Mouse (Mus musculus) forebrain, postnatal 0 days (tissue): ENCODE measurements around the gene Ube3b. TPM values are rescaled to one million over a fixed set of nuclear protein-coding genes. Genes with fewer than 3 reads are reported as not detected.

ENCODE experiments used
- ATAC-seq: fragments of 200-750 bp; cut with Nextera tagmentation; 2 replicates; pipeline ENCODE4 v1.8.0; 2017; ENCODE audit warnings: mild to moderate bottlenecking, moderate library complexity
- DNase-seq: peaks from one replicate; pipeline ENCODE4 v3.0.0-alpha.2; 2015
- H3K27ac ChIP-seq: fragments of 300-500 bp; sonication (generic); 2 replicates; pipeline ENCODE4 v1.5.1; 2014; ENCODE audit warnings: low read depth, mild to moderate bottlenecking, antibody characterized with exemption, low read length, moderate library complexity, mixed read lengths
- H3K27me3 ChIP-seq: fragments of 300-500 bp; sonication (generic); 2 replicates; pipeline ENCODE4 v1.6.1; 2014; ENCODE audit warnings: mild to moderate bottlenecking, low read length, mixed read lengths; ENCODE audit not compliant: insufficient read depth
- H3K36me3 ChIP-seq: fragments of 300-500 bp; sonication (generic); 2 replicates; pipeline ENCODE4 v1.6.1; 2014; ENCODE audit warnings: mild to moderate bottlenecking, moderate library complexity; ENCODE audit not compliant: insufficient read depth
- H3K4me1 ChIP-seq: fragments of 300-500 bp; sonication (generic); 2 replicates; pipeline ENCODE4 v1.6.1; 2014; ENCODE audit warnings: antibody characterized with exemption; ENCODE audit not compliant: insufficient read depth
- H3K4me2 ChIP-seq: fragments of 300-500 bp; sonication (generic); 2 replicates; pipeline ENCODE4 v1.6.1; 2014; ENCODE audit warnings: low read depth, mild to moderate bottlenecking, moderate library complexity
- H3K4me3 ChIP-seq: fragments of 300-500 bp; sonication (generic); 2 replicates; pipeline ENCODE4 v1.5.1; 2014; ENCODE audit warnings: low read depth, low read length, mixed read lengths
- H3K9ac ChIP-seq: fragments of 300-500 bp; sonication (generic); 2 replicates; pipeline ENCODE4 v1.6.1; 2014; ENCODE audit warnings: mild to moderate bottlenecking
- H3K9me3 ChIP-seq: fragments of 300-500 bp; sonication (generic); 2 replicates; pipeline ENCODE4 v1.6.1; 2016; ENCODE audit warnings: low read length
- CTCF ChIP-seq: sonication (generic); IDR thresholded peaks from 2 replicates; pipeline ENCODE4 v1.5.1; 2016; ENCODE audit warnings: antibody characterized with exemption, control low read depth, low read depth
- WGBS: fragments of 180-500 bp; shearing (Covaris S2); extraction: QIAGEN DNeasy Blood & Tissue Kit; methylation state at CpG from one replicate; pipeline ENCODE4 v1.1.7; 2014; 5-methylcytosine and 5-hydroxymethylcytosine counted together
- polyA plus RNA-seq: library from polyadenylated mRNA; unstranded; fragments of >200 nt; fragmentation: Nextera tagmentation; extraction: Ambion mirVana; gene quantifications from 2 replicates; pipeline ENCODE4 v1.2.1, GENCODE M21; 2015
- total RNA-seq: library from RNA; depleted of rRNA; stranded (reverse); fragments of >200 nt; gene quantifications from 2 replicates; pipeline ENCODE4 v1.2.3, GENCODE M21; 2014

Gene Ube3b
- total and polyA plus RNA-seq, 2 experiments from 2014 or later = 35.2 to 46.8 TPM

- Histone ChIP-seq H3K4me1 (peaks cover 12% of the 10 kb centered on the region), H3K4me2 (no peak overlapping the region), H3K9ac (no peak overlapping the region), H3K36me3 (peaks cover 44% of the 10 kb centered on the region), H3K9me3 (no peaks in the 10 kb centered on the region), H3K27me3 (no peaks in the 10 kb centered on the region), H3K27ac (no peak overlapping the region), H3K4me3 (no peak overlapping the region)
- ATAC-seq (no peak), DNase-seq (no peak)
- 88% methylated on average over 8 of the region's 8 CpGs for WGBS
- no peak for TF ChIP-seq CTCF
Measured at GRCm38 (mm10) chr5:114384448-114384847, 4.0 kb downstream of the Ube3b start.

GRCm38 (mm10) chr5:114393169-114393568 lies 12.8 kb downstream of the Ube3b start:
- no peaks in the 10 kb centered on the region for H3K4me1 ChIP-seq
- H3K9me3 ChIP-seq = no peaks in the 10 kb centered on the region
- 86% methylated on average over 9 of the region's 9 CpGs for WGBS
- no peak for TF ChIP-seq CTCF
- no peaks in the 10 kb centered on the region for H3K27me3 ChIP-seq
- no peak overlapping the region for H3K27ac ChIP-seq
- no peak overlapping the region for H3K4me3 ChIP-seq
- no peak overlapping the region for H3K4me2 ChIP-seq
- ATAC-seq (no peak), DNase-seq (no peak)
- no peak overlapping the region for H3K9ac ChIP-seq
- peaks cover 72% of the 10 kb centered on the region for H3K36me3 ChIP-seq

GRCm38 (mm10) chr5:114406592-114406991 lies 26.2 kb downstream of the Ube3b start:
- TF ChIP-seq CTCF = no peak
- no peaks in the 10 kb centered on the region for H3K4me1 ChIP-seq
- H3K27me3 ChIP-seq = no peaks in the 10 kb centered on the region
- H3K36me3 ChIP-seq = peaks cover 97% of the 10 kb centered on the region
- no peak for DNase-seq
- no peak overlapping the region for H3K4me3 ChIP-seq
- no peak overlapping the region for H3K9ac ChIP-seq
- ATAC-seq = no peak
- H3K27ac ChIP-seq = no peak overlapping the region
- H3K9me3 ChIP-seq = no peaks in the 10 kb centered on the region
- 95% methylated on average over 14 of the region's 14 CpGs for WGBS
- H3K4me2 ChIP-seq = no peak overlapping the region

- TF ChIP-seq CTCF = no peak
- H3K4me1 ChIP-seq = no peaks in the 10 kb centered on the region
- ATAC-seq = no peak
- H3K9me3 ChIP-seq = no peaks in the 10 kb centered on the region
- DNase-seq = no peak
- no peaks in the 10 kb centered on the region for H3K27me3 ChIP-seq
- no peak overlapping the region for H3K27ac ChIP-seq
- no peak overlapping the region for H3K4me2 ChIP-seq
- no peak overlapping the region for H3K4me3 ChIP-seq
- H3K36me3 ChIP-seq = peaks cover 97% of the 10 kb centered on the region
- H3K9ac ChIP-seq = no peak overlapping the region
- WGBS = 71% methylated on average over 10 of the region's 10 CpGs
Measured at GRCm38 (mm10) chr5:114407269-114407668, 26.9 kb downstream of the Ube3b start.

GRCm38 (mm10) chr5:114407810-114408209 lies 27.4 kb downstream of the Ube3b start:
- H3K36me3 ChIP-seq = peaks cover 97% of the 10 kb centered on the region
- no peak for DNase-seq
- no peak overlapping the region for H3K4me2 ChIP-seq
- no peak overlapping the region for H3K27ac ChIP-seq
- TF ChIP-seq CTCF = no peak
- H3K4me1 ChIP-seq = no peaks in the 10 kb centered on the region
- 88% methylated on average over 9 of the region's 9 CpGs for WGBS
- no peaks in the 10 kb centered on the region for H3K9me3 ChIP-seq
- no peak overlapping the region for H3K9ac ChIP-seq
- H3K4me3 ChIP-seq = no peak overlapping the region
- no peaks in the 10 kb centered on the region for H3K27me3 ChIP-seq
- ATAC-seq = no peak

GRCm38 (mm10) chr5:114408846-114409245 lies 28.4 kb downstream of the Ube3b start:
- 94% methylated on average over 11 of the region's 11 CpGs for WGBS
- DNase-seq = no peak
- no peak for TF ChIP-seq CTCF

GRCm38 (mm10) chr5:114410429-114410828 lies 30.0 kb downstream of the Ube3b start:
- Histone ChIP-seq H3K9ac (no peak overlapping the region), H3K4me1 (no peaks in the 10 kb centered on the region), H3K9me3 (no peaks in the 10 kb centered on the region), H3K4me3 (no peak overlapping the region), H3K27ac (no peak overlapping the region), H3K4me2 (no peak overlapping the region), H3K36me3 (peaks cover 98% of the 10 kb centered on the region), H3K27me3 (no peaks in the 10 kb centered on the region)
- ATAC-seq (no peak), DNase-seq (no peak)
- 85% methylated on average over 13 of the region's 13 CpGs for WGBS
- no peak for TF ChIP-seq CTCF

More at GRCm38 (mm10) chr5:114408846-114409245, 28.4 kb downstream of the Ube3b start:
- Histone ChIP-seq H3K4me3 (no peak overlapping the region), H3K9ac (no peak overlapping the region), H3K4me2 (no peak overlapping the region), H3K36me3 (peaks cover 97% of the 10 kb centered on the region), H3K9me3 (no peaks in the 10 kb centered on the region), H3K27me3 (no peaks in the 10 kb centered on the region), H3K27ac (no peak overlapping the region), H3K4me1 (no peaks in the 10 kb centered on the region)
- ATAC-seq = no peak
